Mouse (Mus musculus) hematopoietic stem cell, adult 5-6 weeks (primary cell): ENCODE results near the gene Gm3417. TPM values are rescaled to one million over a fixed set of nuclear protein-coding genes. Genes with fewer than 3 reads are reported as not detected.
"Not testable (repeated sequence)": the region's sequence is repeated elsewhere in the genome, so short reads cannot be mapped to it uniquely, and the experiment has no call there.

Experiments
- ATAC-seq, 2 experiments: fragments of 125-278 bp in 1 of 2; replicated peaks in 1 of 2; 2 replicates each; pipeline ENCODE4 v1.8.0; 2016 to 2017; ENCODE audit warnings: inconsistent platforms in 2 of 2, mild to moderate bottlenecking in 2 of 2, moderate number of reproducible peaks in 2 of 2, low read depth in 1 of 2, moderate TSS enrichment in 1 of 2; ENCODE audit not compliant: low FRiP score in 2 of 2, poor library complexity in 2 of 2, severe bottlenecking in 2 of 2, insufficient read depth in 1 of 2, low TSS enrichment in 1 of 2
- total RNA-seq: library from RNA; stranded (forward); fragments of 172-1452, 232-1000 nt; gene quantifications from 2 replicates; pipeline ENCODE4 v1.2.3, GENCODE M21; 2017

The Gm3417 gene
- total RNA-seq, 1 experiment from 2014 or later = not detected

DNA sequence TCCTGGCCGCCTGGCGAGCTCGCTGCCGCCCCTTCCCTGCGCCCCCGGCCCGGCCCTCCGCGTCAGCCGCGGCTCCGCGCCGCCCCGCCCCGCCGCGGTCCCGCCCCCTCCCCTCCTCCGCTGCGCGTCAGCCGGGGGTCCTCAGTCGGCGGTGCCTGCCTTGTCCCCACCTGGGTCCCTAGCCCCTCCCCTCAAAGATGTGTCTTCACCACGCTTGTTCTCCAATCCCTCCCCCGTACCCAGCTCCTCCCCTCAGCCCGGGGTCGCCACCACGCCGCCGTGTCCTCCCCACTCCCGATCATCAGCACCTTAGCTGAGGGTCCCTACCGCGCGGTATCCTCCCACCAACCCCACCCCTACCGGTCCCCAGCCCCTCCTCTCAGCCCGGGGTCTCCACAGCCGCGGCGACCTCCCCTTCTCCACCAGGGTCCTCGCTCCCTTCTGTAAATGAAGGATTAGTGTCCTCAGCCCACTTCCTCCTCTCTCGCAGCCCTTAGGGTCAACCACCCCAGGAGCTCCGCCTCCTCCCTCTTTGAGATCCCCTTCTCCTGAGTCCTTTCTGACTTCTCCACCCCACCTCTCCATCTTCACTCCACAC lies 16.9 kb downstream of the Gm3417 start:
- ATAC-seq = peak; percentile 69 to 77

DNA sequence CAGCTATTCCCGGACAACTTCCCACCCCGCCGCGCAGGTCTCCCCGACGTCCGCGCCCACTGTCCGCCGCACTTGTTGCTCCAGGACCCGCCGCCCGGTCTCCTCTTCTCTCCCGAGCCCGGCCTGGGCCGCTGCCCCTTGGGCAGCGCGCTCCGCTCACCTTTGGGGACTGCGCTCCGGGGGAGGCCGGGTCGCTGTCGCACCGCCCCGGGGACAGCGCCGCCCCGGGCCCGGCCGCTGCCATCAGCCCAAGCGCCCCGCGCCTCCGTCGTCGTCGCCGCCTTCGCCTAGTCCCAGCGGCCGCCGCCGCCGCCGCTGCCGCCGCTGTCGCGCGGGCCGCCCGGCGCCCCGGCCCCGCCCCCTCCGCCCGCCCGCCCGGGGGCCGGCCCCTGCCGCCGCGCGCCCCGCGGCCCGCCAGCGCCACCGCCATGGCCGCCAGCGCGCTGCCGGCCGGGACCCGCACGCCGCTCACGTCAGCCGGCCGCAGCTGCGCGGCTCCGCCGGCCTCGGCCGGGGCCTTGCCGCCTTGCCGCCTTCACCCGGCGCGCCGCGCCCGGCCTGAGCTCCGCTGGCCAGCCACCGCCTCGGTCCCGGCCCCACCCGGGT lies 17.5 kb downstream of the Gm3417 start, which contains the start of gene Phf10:
TSS of gene Phf10 (minus strand) at position 323 of the 606 bp plus-strand sequence.
- ATAC-seq = not testable (repeated sequence)

DNA sequence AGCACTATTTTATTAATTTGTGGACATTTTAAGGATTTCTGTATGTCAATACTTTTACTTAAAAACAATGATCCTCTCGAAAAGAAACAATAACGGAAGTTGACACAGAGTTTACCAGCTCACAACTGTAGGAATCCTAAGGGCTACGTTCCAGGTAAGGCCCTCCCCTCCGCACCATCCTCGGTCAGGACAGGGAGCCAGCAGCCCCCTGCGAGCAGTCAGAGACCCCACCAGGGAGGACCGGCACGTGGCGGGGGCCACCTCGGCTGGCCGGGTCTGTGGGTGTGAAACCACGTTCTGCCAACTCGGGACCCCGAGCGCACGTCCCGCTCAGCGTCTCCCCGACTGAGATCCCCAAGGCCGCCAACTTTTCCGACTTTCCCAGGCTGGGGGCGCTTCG lies 18.1 kb downstream of the Gm3417 start:
- ATAC-seq = 0 out of 4 replicates have a peak, but pooled peaks of 1 of the 2 experiments have one; percentile 10

DNA sequence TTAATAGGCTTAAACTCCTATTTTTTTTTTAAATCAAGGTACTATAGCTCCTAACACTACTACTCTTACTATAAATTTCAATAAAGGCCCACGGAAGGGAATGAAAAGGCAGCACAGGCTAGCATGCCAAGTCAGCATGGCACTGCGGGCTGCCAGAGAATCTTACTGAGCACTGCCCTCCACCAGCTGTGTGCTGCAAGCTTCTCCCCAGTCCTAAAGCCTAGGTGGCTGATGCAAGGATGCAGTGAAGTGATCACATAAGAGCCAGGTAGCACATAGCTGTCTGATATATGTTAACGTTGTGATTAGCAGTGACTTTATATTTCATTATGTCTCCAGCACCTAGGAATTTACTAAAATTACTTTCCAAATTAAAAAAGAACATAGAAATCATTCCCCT lies 18.6 kb downstream of the Gm3417 start:
- ATAC-seq = peak in 1 of 2 experiments; percentile 18; a peak in 1 of 4 replicates

DNA sequence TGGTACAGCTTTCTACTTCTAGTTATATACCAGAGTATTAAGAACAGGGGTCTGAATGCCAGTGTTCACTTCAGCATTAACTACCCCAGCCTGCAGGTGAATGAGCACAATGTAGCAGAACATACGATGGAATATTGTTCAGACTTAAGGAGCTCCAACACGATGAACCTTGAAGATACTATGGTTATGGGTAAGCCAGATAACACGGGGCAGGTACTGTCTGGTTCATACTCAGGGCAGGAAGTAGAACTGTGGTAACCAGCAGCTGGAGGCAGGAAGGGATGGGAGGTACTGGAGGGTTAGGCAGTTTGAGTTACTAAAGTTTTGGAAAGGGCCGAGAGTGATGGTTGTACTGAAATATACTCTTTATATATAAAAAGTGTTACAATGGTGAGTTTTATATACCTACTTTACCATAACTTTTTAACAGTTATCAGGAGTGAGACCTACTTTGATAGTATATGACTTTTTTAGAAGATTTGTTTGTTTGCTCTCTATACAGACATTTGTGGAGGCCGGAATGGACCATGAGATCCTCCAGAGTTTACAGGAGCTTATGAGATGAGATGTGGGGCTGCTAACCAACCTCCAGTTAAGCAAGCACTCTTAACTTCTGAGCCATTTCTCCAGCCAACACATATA lies 19.8 kb downstream of the Gm3417 start:
- ATAC-seq = no peak

DNA sequence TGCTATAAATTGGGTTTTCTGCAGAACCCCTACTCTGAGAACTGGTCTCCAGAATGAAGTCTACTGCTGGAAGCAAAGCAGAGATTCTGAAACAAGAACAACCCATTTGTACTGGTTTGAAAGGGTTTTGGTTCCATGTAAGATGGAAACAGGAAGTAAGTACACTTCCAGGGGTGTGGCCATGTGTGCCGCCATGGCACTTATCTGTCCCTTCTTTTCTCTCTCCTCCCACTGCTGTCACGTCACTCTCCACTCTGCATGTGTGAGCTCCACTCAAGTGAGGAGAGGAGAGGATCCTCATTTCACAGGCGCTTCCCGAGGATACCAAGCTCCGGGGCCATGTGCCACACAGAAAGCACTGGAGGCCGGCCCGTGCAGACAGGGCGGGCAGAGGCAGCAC lies 25.1 kb downstream of the Gm3417 start:
- no peak for ATAC-seq

DNA sequence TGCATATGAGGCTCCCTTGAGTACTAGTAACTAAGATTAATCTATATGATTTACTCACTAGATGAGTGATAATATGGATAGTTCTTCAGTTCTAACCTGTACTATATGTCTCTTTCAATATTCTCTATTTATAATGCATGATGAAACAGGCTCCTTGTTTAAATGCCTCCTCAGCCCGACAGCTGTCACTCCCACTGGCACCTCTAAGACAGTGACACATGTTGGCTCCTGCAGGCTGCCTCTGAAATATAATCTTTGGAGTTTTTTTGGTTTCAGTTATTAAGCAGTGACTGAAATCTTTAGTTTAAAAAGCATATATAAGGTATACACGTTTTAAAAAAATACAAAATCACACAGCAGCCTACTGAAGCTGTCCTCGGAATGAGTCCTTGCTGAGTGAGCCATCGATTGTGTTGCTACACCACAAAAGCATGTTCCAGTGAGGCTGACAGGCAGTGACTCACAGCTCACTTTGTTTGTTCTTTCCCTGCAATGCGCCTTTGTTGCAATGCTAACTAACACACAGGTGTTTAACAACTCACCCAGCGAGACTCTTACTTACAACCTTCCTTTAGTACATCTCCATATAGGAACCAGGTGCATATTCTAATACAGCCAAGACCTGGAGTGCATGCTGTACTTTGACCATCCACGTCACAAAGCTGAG lies 29.3 kb downstream of the Gm3417 start:
- no peak for ATAC-seq

DNA sequence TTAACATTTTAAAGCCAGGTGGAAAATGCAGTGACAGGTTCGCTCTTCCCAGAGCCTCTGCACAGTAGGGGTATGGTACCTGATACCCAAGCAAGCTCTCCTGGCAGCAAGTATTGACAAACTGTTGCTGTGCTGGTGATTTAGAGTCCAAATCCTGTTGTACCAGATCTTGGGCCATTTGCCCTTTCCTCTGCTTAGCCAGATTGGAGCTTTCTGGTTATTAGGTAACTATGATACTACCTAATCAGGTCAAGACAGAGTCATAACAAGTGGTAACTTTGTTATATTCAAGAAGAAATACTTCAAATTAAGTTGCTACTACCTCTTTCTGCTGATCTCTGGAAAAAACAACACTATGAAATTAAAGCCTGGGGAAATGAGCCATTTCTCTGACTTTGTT lies 34.0 kb downstream of the Gm3417 start:
- ATAC-seq = no peak

DNA sequence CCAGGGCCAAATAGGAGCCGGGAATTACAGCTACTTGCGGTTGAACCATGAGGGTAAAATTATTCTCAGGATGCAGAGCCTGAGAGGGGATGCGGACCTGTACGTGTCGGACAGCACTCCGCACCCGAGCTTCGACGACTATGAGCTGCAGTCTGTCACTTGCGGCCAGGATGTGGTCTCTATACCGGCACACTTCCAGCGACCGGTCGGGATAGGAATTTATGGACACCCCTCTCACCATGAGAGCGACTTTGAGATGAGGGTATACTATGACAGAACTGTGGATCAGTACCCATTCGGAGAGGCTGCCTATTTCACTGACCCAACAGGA lies 34.9 kb downstream of the Gm3417 start:
- no peak for ATAC-seq

DNA sequence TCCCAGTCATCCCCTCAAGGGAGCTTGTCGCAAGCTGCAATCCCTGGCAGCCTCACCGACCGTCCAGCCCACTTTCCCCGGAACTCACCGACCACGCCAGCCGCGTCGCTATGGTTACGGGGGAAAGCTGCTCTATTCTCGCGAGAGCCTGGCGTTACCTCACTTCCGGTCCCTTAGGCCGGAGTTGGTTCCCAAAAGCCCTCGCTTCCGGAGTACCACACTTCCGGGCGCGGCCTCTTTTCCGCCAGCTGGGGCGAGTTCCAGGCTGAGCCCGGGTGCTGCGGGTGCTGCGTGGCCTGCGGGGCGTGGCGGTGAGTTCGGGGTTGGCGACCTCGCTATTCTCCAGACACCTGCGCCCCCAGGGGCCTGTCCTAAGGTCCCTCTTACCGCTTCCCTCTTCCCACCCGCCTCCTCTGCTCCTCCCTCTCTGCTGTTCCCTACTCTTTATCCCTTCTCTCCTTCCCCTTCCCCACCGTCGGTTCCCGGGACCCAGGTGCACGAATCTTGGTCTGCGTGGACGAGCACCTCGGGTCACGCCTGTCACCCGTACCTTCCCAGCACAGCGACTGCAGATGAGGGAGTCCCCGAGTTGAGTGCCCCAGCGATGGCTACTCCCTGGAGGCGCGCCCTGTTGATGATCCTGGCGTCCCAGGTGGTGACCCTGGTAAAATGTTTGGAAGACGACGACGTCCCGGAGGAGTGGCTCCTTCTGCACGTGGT lies 35.4 kb downstream of the Gm3417 start, which contains the start of the genes Wdr27 and 1600012H06Rik:
TSS of gene Wdr27 (minus strand) at position 150 of the 720 bp plus-strand sequence.
TSS of gene 1600012H06Rik (plus strand) at position 176 of the 720 bp plus-strand sequence.
- ATAC-seq = peak; percentile 97

DNA sequence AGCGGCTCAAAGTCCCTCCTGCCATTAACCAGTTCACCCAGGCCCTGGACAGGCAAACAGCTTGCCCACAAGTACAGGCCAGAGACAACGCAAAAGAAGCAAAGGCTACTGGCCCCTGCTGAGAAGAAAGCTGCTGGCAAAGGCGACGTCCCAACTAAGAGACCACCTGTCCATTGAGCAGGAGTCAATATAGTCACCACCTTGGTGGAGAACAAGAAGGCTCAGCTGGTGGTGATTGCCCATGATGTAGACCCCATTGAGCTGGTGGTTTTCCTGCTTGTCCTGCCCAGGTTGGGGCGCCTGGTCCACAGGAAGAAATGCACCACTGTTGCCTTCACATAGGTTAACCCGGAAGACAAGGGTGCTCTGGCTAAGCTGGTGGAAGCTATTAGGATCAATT lies 36.4 kb downstream of the Gm3417 start:
- ATAC-seq = not testable (repeated sequence)

DNA sequence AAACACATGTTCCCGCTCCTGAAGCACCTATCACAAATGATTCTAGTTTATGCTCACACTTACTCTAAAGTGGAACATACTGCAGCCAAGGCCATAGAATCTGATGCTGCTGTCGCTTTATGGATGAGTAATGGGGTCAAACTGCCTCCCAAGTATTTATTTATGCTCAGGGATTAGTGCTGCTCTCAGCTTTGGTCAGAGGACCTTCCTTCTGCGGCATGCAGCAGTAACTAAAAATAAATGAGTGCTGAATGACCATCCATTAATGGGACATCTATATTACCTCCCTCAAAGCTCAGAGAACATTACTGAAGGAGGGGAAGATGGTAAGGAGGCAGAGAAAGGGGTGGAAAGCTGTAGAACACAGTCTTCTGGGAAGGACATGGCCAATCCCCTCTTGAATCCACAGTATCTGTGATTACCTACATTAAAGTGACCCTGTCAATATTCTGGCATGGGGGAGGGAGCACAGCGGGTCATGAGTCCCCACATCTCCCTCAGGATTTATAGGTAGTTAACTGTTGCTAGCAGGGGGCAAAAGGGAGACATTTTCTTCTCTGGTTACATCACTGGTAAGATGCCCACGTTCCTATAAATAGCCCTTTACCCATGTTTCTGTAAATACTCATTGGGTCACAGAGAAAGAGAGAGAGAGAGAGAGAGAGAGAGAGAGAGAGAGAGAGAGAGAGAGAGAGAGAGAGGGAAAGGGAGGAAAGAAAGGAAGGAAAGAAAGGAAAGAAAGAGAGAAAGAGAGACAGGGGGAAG lies 42.6 kb downstream of the Gm3417 start:
- no peak for ATAC-seq

DNA sequence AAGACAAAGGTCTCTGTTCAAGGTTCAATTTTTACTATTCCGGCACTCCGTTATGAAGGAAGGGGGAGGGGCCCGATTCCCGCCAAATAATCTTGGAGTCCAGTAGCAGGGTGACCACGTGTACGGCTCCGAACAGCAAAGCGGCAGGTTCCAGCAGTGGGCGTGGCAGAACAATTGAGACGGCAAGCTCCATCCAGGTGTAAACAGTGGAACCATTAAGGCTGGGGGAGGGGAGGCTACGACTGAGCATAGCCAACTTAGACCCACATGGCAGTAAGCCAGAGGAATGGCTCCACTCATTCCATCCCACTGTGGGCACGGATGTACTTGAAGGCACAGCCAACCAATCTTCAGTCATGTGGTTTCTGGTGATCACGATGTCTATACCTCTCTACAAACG lies 43.3 kb downstream of the Gm3417 start:
- not testable (repeated sequence) for ATAC-seq

DNA sequence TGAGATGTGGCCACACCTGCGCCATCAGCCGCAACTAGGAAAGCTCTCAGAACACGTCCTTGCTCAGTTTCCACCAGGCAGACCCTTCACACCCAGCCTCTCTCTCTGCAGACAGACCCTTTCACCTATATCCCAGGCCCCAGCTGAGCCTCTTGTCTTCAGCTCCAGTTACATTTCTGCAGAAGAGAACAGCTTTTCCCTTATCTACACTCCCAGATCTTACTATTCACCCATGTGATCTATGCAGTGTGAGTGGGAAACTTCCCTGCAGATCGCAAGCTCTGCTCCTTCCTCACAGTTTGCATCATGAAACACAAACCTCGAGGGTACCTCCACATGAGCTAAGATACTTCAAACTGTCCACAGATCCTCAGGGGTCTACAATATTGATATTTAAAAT lies 47.1 kb downstream of the Gm3417 start:
- no peak for ATAC-seq

DNA sequence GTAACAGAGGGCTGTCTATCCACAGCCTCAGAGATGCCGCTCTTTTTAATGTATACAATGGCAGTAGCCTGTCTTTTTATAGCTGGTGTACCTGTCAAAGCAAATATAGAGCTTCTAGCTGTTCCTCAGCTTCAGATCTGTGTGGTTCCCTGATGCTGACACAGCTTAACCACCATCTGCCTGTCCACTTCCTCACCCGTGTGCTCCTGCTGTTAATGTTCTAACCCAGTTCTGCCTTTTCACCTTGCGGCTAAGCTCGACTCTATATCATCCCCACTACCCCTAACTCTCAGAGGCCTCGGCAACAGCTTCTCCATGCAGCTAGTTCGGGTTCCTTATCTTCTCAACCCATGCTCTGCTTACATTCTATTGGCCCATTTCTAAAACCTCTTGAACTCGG lies 47.9 kb downstream of the Gm3417 start:
- ATAC-seq = peak; percentile 94 to 97

DNA sequence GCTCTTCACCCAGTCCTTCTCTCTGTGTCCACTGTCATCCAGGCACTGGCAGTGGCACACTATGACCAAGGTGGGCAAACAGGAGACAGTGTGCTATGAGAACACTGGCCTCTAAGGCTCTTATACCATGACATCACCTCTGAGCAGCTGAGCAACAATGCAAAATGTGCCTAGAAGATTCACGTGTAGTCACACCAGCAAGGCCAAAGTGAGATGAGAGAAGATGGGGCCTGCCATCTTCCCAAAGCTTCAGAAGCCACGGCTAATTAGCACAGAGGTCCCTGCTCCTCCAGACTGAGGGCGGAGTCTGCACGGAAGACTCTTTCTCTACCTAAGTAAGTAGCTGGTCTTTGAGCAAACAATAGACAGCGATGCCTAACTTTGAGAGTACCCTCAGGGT lies 50.0 kb downstream of the Gm3417 start:
- ATAC-seq = no peak

DNA sequence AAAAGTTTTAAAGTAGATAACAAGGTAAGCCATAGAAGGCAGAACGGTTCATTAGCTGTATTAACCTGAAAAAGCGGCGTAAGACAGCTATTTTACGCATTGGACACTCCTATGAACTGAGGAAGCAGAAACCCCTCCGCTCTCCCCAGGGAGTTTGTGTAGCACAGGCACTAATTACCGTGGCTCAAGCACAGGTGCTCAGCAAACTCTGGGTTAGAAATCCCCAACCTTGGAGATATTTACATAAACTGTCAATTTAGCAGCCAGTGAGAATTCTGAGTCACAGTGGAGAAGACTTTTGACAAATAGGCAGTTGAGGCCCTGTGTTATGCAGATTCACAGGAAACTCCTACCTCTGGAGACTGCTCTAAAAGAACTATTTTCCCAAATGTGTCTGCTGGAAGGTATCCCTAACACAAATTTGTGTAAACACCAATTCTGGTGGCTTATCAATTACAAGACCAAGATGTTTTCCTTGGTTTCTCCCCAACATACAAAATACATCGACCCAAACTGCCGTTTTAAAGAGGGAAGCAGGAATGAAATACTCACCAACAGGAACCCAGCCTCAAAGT lies 50.9 kb downstream of the Gm3417 start:
- ATAC-seq = no peak
